Mouse (Mus musculus): ENCODE data around the gene Hipk2. TPM values are rescaled to one million over a fixed set of nuclear protein-coding genes. Genes with fewer than 3 reads are reported as not detected.

The Hipk2 gene
- polyA plus RNA-seq, 1 experiment from 2014 or later = 13.7 TPM

DNA sequence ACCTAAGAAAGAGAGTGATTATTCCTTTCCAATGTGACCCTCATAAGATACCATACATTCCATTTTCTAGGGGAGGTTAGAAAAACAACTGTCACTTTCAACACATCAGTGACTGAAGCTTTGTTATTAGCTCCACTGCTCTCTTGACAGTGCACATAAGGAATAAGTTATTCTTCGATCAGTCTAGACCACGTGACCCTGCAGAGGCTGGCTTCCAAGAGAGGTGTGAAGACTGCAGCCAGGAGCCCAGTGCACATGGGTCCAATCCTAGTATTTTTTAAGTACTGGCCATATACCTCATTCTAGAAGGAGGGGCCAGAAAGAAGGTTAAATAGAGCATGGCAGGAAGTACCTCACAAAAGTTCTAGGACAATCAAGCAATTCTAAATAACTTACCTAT, 122.9 kb downstream of the Hipk2 start:
- Histone ChIP-seq H3K4me2 (replicated peaks; ENCODE audit: low read depth) (no peak overlapping the region), H3K4me1 (replicated peaks; ENCODE audit: control insufficient read depth, insufficient read depth) (no peaks in the 10 kb centered on the region), H3K9ac (ENCODE audit: low read length) (no peak overlapping the region), H3K9me3 (ENCODE audit: control insufficient read depth, low read length) (no peaks in the 10 kb centered on the region), H3K27me3 (ENCODE audit: control insufficient read depth, insufficient read depth, low read length) (no peaks in the 10 kb centered on the region), H3K27ac (replicated peaks) (no peak overlapping the region), H3K4me3 (ENCODE audit: low read depth, low read length) (no peak overlapping the region), H3K36me3 (ENCODE audit: control insufficient read depth, insufficient read depth, low read length) (no peaks in the 10 kb centered on the region)
- ATAC-seq (ENCODE audit: low FRiP score, low TSS enrichment) (no peak), DNase-seq (ENCODE audit: low spot score) (no peak)
- TF ChIP-seq CTCF (IDR thresholded peaks at IDR 0.05; ENCODE audit: low read depth) (no peak), EP300 (optimal IDR thresholded peaks at IDR 0.05) (no peak)
- 78% methylated on average over 2 of the region's 2 CpGs for WGBS

DNA sequence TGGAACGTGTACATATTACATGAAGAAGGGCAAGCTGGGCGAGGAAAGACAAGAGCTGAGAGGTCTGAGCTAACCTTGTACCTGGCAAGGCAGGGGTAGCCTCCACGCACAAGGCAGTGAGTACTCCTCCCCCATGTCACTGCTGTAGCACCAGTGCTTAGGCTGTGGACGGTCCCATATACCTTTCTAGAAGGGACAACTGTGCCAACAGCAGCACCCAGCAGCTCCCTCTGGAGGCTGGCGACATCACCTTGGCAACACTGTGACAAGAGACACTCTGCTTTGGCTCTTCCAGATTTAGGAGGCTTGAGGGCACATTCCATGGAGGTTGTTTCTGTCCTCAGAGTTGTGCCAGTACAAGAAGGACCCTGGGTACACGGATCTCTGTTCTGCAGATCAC, 123.5 kb downstream of the Hipk2 start:
- no peaks in the 10 kb centered on the region for H3K36me3 ChIP-seq (ENCODE audit: control insufficient read depth, insufficient read depth, low read length)
- no peak overlapping the region for H3K4me2 ChIP-seq (replicated peaks; ENCODE audit: low read depth)
- H3K4me3 ChIP-seq (ENCODE audit: low read depth, low read length) = no peak overlapping the region
- TF ChIP-seq CTCF (IDR thresholded peaks at IDR 0.05; ENCODE audit: low read depth) (peak; percentile 44), EP300 (optimal IDR thresholded peaks at IDR 0.05) (no peak)
- no peak overlapping the region for H3K9ac ChIP-seq (ENCODE audit: low read length)
- 84% methylated on average over 6 of the region's 6 CpGs for WGBS
- DNase-seq (ENCODE audit: low spot score) = no peak
- H3K27me3 ChIP-seq (ENCODE audit: control insufficient read depth, insufficient read depth, low read length) = no peaks in the 10 kb centered on the region
- H3K4me1 ChIP-seq (replicated peaks; ENCODE audit: control insufficient read depth, insufficient read depth) = no peaks in the 10 kb centered on the region
- ATAC-seq (ENCODE audit: low FRiP score, low TSS enrichment) = peak; percentile 33; the same call in 1 of the 2 replicates
- no peak overlapping the region; the same call in 1 of the 2 replicates for H3K27ac ChIP-seq (replicated peaks)
- H3K9me3 ChIP-seq (ENCODE audit: control insufficient read depth, low read length) = no peaks in the 10 kb centered on the region

DNA sequence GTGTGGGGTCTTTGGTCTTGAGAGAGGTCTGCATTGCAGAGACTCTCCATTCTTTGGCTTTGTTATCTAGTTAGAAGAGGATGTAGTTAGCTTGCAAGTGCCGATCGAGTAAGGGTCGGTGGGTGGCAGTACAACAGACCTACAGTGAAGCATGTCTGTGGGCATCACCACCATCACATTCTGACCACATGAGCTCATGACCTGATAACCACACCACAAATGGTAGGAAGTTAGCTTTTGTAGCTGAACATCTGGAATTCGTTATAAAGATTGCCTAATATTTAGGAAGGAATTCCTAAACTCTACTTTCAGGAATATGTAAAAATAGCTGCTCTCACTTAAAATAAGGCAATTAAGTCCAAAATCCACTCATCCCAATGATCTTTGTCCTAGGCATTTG, 127.9 kb downstream of the Hipk2 start:
- ATAC-seq (ENCODE audit: low FRiP score, low TSS enrichment) (no peak), DNase-seq (ENCODE audit: low spot score) (no peak)
- H3K9me3 ChIP-seq (ENCODE audit: control insufficient read depth, low read length) = no peaks in the 10 kb centered on the region
- no peak overlapping the region for H3K9ac ChIP-seq (ENCODE audit: low read length)
- 86% methylated on average over 4 of the region's 4 CpGs for WGBS
- TF ChIP-seq EP300 (optimal IDR thresholded peaks at IDR 0.05) = no peak
- TF ChIP-seq CTCF (IDR thresholded peaks at IDR 0.05; ENCODE audit: low read depth) = no peak
- no peaks in the 10 kb centered on the region; the same call in 1 of the 2 replicates for H3K36me3 ChIP-seq (ENCODE audit: control insufficient read depth, insufficient read depth, low read length)
- no peak overlapping the region for H3K27ac ChIP-seq (replicated peaks)
- H3K4me2 ChIP-seq (replicated peaks; ENCODE audit: low read depth) = no peak overlapping the region
- H3K27me3 ChIP-seq (ENCODE audit: control insufficient read depth, insufficient read depth, low read length) = no peaks in the 10 kb centered on the region
- no peaks in the 10 kb centered on the region for H3K4me1 ChIP-seq (replicated peaks; ENCODE audit: control insufficient read depth, insufficient read depth)
- no peak overlapping the region for H3K4me3 ChIP-seq (ENCODE audit: low read depth, low read length)

DNA sequence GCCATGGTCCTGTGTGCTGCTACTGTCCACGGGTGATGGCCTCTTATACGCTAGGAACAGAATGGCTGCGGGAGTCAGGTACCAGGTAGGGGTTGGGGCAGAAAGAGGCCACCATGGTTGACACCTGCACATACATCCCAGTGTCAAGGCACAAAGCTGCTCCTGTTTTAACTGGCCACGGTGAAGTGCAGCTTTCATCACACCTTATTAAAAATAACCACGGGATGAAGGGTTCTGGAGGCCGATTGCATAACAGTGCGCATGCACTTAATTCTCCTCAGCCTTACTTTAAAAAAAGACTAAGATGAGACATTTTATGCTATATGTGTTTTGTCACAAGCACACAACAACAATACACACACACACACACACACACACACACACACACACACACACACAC, 132.6 kb downstream of the Hipk2 start:
- no peak overlapping the region for H3K9ac ChIP-seq (ENCODE audit: low read length)
- no peak overlapping the region for H3K4me2 ChIP-seq (replicated peaks; ENCODE audit: low read depth)
- H3K4me3 ChIP-seq (ENCODE audit: low read depth, low read length) = no peak overlapping the region
- WGBS = 90% methylated on average over 7 of the region's 7 CpGs
- no peaks in the 10 kb centered on the region for H3K27me3 ChIP-seq (ENCODE audit: control insufficient read depth, insufficient read depth, low read length)
- H3K36me3 ChIP-seq (ENCODE audit: control insufficient read depth, insufficient read depth, low read length) = peaks cover 2% of the 10 kb centered on the region
- H3K27ac ChIP-seq (replicated peaks) = no peak overlapping the region
- no peaks in the 10 kb centered on the region for H3K9me3 ChIP-seq (ENCODE audit: control insufficient read depth, low read length)
- H3K4me1 ChIP-seq (replicated peaks; ENCODE audit: control insufficient read depth, insufficient read depth) = no peaks in the 10 kb centered on the region
- ATAC-seq (ENCODE audit: low FRiP score, low TSS enrichment) (no peak), DNase-seq (ENCODE audit: low spot score) (no peak)
- TF ChIP-seq CTCF (IDR thresholded peaks at IDR 0.05; ENCODE audit: low read depth) (no peak), EP300 (optimal IDR thresholded peaks at IDR 0.05) (no peak)

DNA sequence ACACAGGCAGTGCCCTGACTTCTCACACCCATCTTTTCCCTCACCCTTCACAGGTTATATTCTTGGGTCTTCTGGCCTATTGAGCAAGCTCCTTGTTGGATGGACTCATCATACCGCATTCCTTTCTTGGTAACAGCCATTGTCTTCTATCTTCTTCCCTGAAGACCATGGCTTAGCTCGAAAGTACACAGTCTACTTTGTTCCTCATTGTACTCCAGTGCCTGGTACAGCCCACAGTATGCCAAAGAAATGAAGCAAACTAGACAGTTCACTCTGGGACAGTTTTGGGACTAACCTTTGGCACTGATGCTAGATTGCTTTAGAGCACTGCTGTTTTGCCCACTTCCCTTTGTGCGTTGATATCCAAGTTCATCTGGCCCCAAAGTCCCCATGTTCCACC, 133.5 kb downstream of the Hipk2 start:
- no peak overlapping the region for H3K4me3 ChIP-seq (ENCODE audit: low read depth, low read length)
- H3K9ac ChIP-seq (ENCODE audit: low read length) = no peak overlapping the region
- WGBS = 87% methylated on average over 3 of the region's 3 CpGs
- DNase-seq (ENCODE audit: low spot score) (no peak), ATAC-seq (ENCODE audit: low FRiP score, low TSS enrichment) (no peak)
- H3K4me1 ChIP-seq (replicated peaks; ENCODE audit: control insufficient read depth, insufficient read depth) = no peaks in the 10 kb centered on the region
- no peaks in the 10 kb centered on the region for H3K27me3 ChIP-seq (ENCODE audit: control insufficient read depth, insufficient read depth, low read length)
- no peaks in the 10 kb centered on the region for H3K9me3 ChIP-seq (ENCODE audit: control insufficient read depth, low read length)
- peaks cover 2% of the 10 kb centered on the region for H3K36me3 ChIP-seq (ENCODE audit: control insufficient read depth, insufficient read depth, low read length)
- no peak for TF ChIP-seq EP300 (optimal IDR thresholded peaks at IDR 0.05)
- TF ChIP-seq CTCF (IDR thresholded peaks at IDR 0.05; ENCODE audit: low read depth) = no peak
- H3K27ac ChIP-seq (replicated peaks) = peak overlapping the region; percentile 49; the same call in 1 of the 2 replicates
- no peak overlapping the region for H3K4me2 ChIP-seq (replicated peaks; ENCODE audit: low read depth)

DNA sequence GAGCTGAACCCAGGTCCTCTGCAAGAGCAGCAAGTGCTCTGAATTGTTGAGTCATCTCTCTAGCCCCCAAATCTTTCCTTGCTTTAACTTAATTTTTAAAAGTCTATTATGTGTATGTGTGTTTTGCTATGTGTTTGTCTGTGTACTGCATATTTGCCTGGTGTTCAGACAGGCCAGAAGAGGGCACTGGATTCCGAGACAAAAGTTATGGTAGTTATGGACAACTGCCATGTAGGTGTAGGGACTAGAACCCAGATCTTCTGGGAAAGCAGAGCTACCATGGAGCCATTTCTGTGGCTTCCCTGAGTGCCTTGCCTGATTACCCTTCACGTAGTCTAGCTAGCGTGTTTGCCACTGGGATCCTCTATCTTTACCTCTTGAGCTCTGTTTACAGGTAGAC, 134.9 kb downstream of the Hipk2 start:
- DNase-seq (ENCODE audit: low spot score) = no peak
- WGBS = 92% methylated on average over 3 of the region's 3 CpGs
- H3K9ac ChIP-seq (ENCODE audit: low read length) = no peak overlapping the region
- no peaks in the 10 kb centered on the region for H3K9me3 ChIP-seq (ENCODE audit: control insufficient read depth, low read length)
- no peak overlapping the region for H3K4me2 ChIP-seq (replicated peaks; ENCODE audit: low read depth)
- peaks cover 9% of the 10 kb centered on the region for H3K36me3 ChIP-seq (ENCODE audit: control insufficient read depth, insufficient read depth, low read length)
- no peak overlapping the region for H3K4me3 ChIP-seq (ENCODE audit: low read depth, low read length)
- ATAC-seq (ENCODE audit: low FRiP score, low TSS enrichment) = no peak
- TF ChIP-seq EP300 (optimal IDR thresholded peaks at IDR 0.05) (no peak), CTCF (IDR thresholded peaks at IDR 0.05; ENCODE audit: low read depth) (peak; percentile 48)
- no peaks in the 10 kb centered on the region for H3K27me3 ChIP-seq (ENCODE audit: control insufficient read depth, insufficient read depth, low read length)
- H3K4me1 ChIP-seq (replicated peaks; ENCODE audit: control insufficient read depth, insufficient read depth) = no peaks in the 10 kb centered on the region
- H3K27ac ChIP-seq (replicated peaks) = no peak overlapping the region
